Mouse (Mus musculus) monocyte, adult 2 months (primary cell): Measurements from ENCODE around the gene Pex12.
"Not testable (repeated sequence)": the region's sequence is repeated elsewhere in the genome, so short reads cannot be mapped to it uniquely, and the experiment has no call there.

Source experiments
- DNase-seq, 2 experiments: peaks; one replicate each; pipeline ENCODE4 v3.0.0; 2022; ENCODE audit warnings: low spot score in 2 of 2, low read depth in 1 of 2

The Pex12 gene

GRCm38 (mm10) chr11:83302526-83303251 lies at the start of gene Pex12:
Gene Pex12 (minus strand): TSS chr11:83302586.
- peak; percentile 87 to 91 for DNase-seq

DNA sequence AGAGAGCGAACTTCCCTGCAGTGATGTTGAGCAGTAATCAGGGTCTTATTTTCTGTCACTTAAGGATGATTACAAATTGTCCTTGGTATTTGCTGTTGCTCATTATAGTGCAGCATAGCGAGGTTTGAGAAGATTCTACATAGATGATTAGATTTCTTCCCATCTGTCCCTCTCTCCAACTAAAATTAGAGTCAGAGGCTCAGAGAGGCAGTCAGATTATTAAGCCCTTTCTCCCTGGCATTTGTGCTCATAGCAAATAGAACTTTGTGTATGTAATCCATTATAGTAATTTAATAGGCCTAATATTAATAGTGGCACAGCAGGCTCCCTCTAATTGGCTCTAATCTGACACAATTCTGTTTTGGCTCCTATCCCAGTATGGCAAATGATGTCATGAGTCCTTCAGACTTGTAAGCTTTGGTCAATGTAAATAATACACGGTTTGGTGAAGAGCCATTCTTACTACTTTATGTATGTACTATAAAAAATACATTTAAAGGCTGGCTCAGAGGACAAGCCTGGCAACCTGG lies 39.4 kb upstream of the Pex12 start:
- no peak for DNase-seq

DNA sequence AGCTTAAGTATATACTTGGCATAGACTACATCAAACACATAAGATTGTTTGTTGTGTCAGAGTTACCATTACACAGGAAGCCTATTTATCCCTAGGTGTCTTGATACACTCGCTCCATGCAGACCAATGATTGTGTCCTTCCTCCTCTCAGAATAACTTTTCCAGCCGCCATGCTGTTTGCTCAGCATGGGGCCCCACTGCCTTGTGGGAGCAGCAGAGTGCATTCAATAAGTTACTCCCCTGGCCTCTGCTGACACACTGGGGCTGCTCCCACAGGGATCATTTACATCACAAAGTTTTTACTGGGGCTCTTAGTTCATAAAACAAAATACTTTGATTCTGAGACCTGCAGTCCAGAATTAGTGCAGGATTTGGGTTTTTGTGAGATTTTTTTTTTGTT lies 37.3 kb upstream of the Pex12 start:
- no peak for DNase-seq

GRCm38 (mm10) chr11:83335826-83336225 lies 33.4 kb upstream of the Pex12 start:
- DNase-seq: no peak

DNA sequence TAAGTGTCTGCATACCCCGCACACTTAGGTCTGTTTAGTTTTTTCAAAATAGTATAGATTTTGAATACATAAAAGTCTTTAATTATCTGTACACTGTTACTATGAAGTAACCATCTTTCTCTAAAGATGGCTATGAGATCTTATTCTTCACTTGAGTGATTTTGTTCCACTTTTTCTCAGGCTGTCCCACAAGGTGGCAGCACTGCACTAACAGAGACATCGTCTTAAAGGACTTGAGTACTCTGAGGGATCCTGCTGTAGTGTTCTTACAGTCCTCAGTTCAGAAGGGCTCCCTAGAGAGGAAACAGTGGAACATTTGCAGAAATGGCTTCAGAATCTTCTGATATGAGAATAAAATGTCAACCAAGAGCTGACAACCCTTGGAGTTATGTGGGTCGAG lies 25.0 kb upstream of the Pex12 start:
- DNase-seq: peak in 1 of 2 experiments; percentile 6

DNA sequence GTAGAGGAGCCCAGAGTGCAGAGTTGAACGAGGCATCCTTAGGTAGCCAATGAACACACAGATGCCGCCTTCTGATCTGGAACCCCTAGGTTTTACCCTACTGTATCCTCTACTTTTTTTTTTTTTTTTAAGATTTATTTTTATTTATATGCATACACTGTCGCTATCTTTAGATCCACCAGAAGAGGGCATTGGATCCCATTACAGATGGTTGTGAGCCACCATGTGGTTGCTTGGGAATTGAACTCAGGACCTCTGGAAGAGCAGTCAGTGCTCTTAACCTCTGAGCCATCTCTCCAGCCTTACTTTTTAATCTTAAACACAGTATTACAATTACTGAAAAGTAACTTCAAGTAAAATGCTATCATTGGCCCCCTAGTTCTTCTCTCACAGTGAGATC lies 24.3 kb upstream of the Pex12 start:
- DNase-seq: not testable (repeated sequence)

DNA sequence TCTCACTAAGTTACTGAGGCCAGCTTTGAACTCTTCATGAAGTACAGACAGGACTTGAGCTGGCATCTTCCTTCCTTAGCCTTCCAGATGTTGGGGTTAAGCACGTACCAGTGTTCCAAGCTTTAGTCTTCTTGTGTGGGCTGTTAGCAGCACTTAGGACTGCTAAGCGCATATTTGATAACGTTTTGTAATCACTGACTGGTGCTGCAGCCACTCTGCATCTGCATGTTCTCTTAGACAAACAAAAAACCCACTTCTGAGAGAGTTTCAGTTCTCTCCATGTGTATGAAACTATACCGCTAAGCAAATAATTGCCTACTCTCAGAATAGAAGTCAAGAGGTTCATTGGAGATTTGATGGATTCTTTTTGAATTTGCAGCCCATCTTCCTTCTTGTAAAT lies 16.7 kb upstream of the Pex12 start:
- no peak for DNase-seq

- DNase-seq: no peak
These were observed 10.1 kb upstream of the Pex12 start for GRCm38 (mm10) chr11:83312471-83312870.

GRCm38 (mm10) chr11:83306700-83307253 lies 4.4 kb upstream of the Pex12 start:
- no peak for DNase-seq

- no peak for DNase-seq
These were observed 2.1 kb upstream of the Pex12 start for GRCm38 (mm10) chr11:83304485-83304884.

DNA sequence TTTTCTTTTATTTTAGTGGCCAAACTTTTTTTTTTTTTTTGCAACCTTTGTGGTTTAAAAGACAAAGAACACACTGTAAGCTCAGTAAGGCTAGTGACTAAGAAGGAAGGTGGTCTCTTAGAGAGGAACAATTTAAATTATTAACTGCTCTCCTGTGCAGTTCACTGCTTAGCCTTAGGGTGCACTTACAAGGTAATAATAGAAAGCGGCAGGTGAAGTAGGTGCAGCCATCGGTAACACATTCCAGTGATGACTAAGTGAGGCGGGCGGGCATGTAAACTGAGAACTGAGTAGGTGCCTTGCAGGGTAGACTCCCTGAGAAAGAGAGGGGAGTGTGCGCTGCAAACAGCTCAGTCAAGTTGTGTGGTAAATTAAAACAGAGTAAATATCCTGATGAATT lies 1.4 kb upstream of the Pex12 start:
- no peak for DNase-seq

- no peak for DNase-seq
These were observed 262 bp downstream of the Pex12 start for GRCm38 (mm10) chr11:83302124-83302523.

- DNase-seq: no peak
These were observed 955 bp downstream of the Pex12 start for GRCm38 (mm10) chr11:83301431-83301831.

- DNase-seq: no peak
These were observed 2.7 kb downstream of the Pex12 start for GRCm38 (mm10) chr11:83299724-83300123.

DNA sequence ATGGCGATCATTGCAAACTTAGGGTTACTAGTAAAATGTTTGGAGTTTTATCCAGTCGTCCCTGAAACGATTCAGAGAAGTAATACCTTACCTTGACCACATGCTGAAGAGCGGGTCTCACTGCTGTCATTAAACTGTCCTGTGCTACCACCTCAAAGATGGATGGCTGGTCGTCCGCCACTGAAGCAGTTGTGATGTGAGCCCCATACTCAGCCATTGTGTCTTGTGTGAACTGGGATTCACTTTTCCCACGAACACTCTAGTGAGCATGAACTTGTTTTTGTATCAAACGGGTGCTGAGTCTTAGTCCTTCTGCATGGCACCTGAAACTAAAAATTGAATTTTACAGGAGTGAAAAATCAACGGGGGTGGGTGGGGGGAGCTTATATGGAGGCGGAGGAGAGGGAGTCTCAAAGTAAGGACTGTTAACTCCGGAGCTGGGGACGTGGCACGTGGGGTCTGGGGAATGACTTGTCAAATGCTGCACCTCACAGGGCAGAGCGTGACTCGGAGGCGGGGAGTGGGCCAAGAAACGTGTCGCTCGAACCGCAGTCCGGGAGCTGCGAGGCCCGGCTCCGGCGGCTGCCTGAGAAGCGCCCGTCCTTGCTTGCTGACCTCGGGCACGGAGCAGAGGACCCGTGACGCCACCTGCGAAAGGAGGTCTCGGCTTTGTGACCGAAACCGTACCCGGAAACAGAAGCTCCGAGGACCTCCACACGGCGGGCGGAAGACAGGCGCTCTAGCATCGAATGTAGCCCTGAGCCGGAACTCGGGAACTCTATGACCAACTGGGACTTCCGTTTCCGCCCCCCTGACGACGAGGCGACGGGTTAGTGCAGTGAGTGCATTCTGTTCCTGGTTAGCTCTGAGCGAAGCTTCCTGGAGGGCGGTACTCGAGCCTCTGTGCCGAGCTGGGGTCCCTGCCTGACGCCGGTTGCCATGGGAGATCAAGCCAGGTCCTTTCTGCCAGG lies 3.9 kb downstream of the Pex12 start, which contains the start of gene Ap2b1:
Gene Ap2b1, plus strand, starts transcription at position 800 of the 971 bp plus-strand sequence.
- DNase-seq: peak; percentile 86 to 88

DNA sequence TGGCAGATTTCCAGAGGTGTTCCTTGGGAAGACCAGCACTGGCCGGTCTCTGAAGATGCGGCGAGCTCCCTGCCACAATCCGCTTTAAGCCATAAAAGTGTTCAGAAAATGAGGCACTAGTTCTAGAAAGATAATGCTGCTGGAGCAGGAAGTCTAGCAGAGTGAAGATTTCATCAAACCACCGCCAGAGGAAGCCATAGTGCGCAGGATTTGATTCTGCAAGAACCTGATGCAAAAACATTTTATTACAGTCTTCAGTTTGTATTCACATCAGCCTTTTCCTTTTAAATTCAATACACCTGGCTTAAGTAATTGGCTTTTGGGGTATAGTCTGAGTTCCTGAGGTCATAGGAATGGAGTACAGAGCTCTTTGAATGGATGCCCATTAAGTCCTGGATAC lies 4.6 kb downstream of the Pex12 start:
- no peak for DNase-seq

DNA sequence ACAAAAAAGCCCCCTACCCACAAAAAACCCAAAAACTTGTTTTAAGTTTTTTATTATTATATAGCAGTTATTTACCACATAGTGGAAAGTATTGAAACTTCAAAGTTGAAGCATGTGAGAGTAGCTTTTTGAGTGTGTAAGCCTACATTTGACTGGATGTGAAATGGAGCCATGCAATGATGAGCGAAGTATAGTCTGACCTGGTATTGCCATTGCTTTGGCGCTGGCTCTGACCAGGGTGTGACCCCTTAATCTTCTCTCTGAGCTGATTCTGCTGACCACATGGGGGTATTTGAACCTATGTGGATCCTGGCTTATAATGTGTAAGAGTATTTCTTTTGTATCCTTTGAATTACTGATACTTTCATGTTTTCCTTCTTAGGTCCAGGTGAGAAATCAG lies 8.3 kb downstream of the Pex12 start:
- DNase-seq: no peak

DNA sequence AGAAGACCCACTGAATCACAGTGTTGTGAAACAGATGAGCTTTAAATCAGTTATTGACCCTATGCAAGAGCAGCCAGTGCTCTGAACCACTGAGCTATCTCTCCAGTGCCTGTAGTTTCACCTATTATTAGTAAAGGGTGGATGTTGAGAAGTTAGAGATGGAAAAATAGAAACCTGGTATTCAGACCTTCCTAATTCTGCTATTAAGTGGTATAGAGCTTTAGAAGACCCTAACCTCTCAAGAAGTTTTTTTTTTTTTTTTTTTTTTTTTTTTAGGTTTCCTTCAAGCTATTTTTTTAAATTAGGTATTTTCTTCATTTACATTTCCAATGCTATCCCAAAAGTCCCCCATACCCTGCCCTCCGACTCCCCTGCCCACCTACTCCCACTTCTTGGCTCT lies 9.2 kb downstream of the Pex12 start:
- no peak for DNase-seq

DNA sequence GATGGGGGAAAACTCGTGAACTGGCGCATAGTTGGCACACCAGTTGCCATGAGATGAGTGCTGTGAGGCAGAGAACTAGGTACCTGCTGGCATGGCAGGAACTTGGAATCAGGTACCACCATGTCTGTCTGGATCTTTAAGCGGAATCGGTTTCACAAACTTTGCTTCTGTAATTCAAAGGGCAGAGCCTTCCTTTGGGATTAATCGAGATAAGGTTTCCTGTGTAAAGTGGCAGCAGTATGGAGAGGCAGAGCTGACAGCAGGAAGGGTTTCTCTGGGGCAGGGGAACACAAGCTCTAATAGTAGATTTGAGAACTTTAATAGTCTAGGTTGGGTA lies 10.2 kb downstream of the Pex12 start:
- DNase-seq: no peak

GRCm38 (mm10) chr11:83291375-83292250 lies 10.8 kb downstream of the Pex12 start:
- peak; percentile 87 to 92 for DNase-seq

DNA sequence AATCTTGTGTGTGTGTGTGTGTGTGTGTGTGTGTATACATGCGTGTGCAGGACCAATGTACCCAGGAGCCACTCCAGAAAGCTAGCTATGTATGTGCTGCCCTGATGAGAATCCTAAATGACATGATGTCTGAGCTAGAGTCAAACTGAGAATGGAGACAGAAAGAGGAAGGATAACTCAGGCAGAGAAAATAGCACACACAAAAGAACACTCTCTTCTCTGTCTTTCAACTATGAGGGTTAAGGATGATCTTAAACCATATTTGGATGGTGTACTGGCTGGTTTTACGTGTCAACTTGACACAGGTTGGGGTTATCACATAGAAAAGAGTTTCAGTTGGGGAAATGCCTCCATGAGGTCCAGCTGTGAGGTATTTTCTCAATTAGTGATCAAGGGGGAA lies 12.8 kb downstream of the Pex12 start:
- DNase-seq: no peak
